Mouse (Mus musculus) lung, postnatal 36 days (tissue): ENCODE results near the gene Rerg.

Source experiments
- DNase-seq: peaks from one replicate; pipeline ENCODE4 v3.0.0; 2022; ENCODE audit warnings: mixed read lengths

Rerg gene

GRCm38 (mm10) chr6:137161491-137162088 is 8.7 kb downstream of the Rerg start:
- no peak for DNase-seq

- DNase-seq = no peak
Measured at GRCm38 (mm10) chr6:137159372-137159926, 10.8 kb downstream of the Rerg start.

- DNase-seq = peak; percentile 49
Measured at GRCm38 (mm10) chr6:137156437-137157219, 13.7 kb downstream of the Rerg start.

- DNase-seq = no peak
Measured at GRCm38 (mm10) chr6:137155196-137156137, 14.8 kb downstream of the Rerg start.

- DNase-seq = no peak
Measured at GRCm38 (mm10) chr6:137153021-137153420, 17.3 kb downstream of the Rerg start.

GRCm38 (mm10) chr6:137151015-137151414 is 19.3 kb downstream of the Rerg start:
- no peak for DNase-seq

GRCm38 (mm10) chr6:137149833-137150232 is 20.5 kb downstream of the Rerg start:
- DNase-seq = no peak

- DNase-seq = no peak
Measured at GRCm38 (mm10) chr6:137146910-137147309, 23.4 kb downstream of the Rerg start.

- DNase-seq = no peak
Measured at GRCm38 (mm10) chr6:137145611-137146010, 24.7 kb downstream of the Rerg start.

- DNase-seq = no peak
Measured at GRCm38 (mm10) chr6:137144958-137145535, 25.2 kb downstream of the Rerg start.

- no peak for DNase-seq
Measured at GRCm38 (mm10) chr6:137144526-137144840, 25.8 kb downstream of the Rerg start.

GRCm38 (mm10) chr6:137143818-137144525 is 26.3 kb downstream of the Rerg start:
- peak; percentile 37 for DNase-seq

GRCm38 (mm10) chr6:137142796-137143195 is 27.5 kb downstream of the Rerg start:
- DNase-seq = peak; percentile 35

- no peak for DNase-seq
Measured at GRCm38 (mm10) chr6:137141247-137141820, 29.0 kb downstream of the Rerg start.

GRCm38 (mm10) chr6:137138822-137139221 is 31.5 kb downstream of the Rerg start:
- no peak for DNase-seq

GRCm38 (mm10) chr6:137138391-137138790 is 31.9 kb downstream of the Rerg start:
- no peak for DNase-seq

- DNase-seq = no peak
Measured at GRCm38 (mm10) chr6:137136401-137136800, 33.9 kb downstream of the Rerg start.

GRCm38 (mm10) chr6:137135506-137136391 is 34.5 kb downstream of the Rerg start:
- no peak for DNase-seq

GRCm38 (mm10) chr6:137131794-137132193 is 38.5 kb downstream of the Rerg start:
- DNase-seq = no peak

GRCm38 (mm10) chr6:137131349-137131748 is 38.9 kb downstream of the Rerg start:
- DNase-seq = no peak

- no peak for DNase-seq
Measured at GRCm38 (mm10) chr6:137126861-137127260, 43.4 kb downstream of the Rerg start.
